Mouse (Mus musculus) cortical plate, adult 2 months (tissue): ENCODE measurements at regions not wholly inside any gene's neighbourhood (a gene's known extent, or its start where the extent isn't known, plus 50 kb on each side); places are given as distances from the start of the nearest gene placed in this dataset.

ENCODE experiments used
- CTCF ChIP-seq: fragments of 200-500 bp; IDR thresholded peaks from 2 replicates; pipeline ENCODE4 v1.5.1; 2011; ENCODE audit warnings: mild to moderate bottlenecking, control low read depth, low read length; ENCODE audit not compliant: insufficient read depth; ENCODE audit errors: extremely low read depth
- POLR2A ChIP-seq: fragments of 200-500 bp; IDR thresholded peaks from 2 replicates; pipeline ENCODE4 v1.6.1; 2011; ENCODE audit warnings: mild to moderate bottlenecking, low read length, control low read depth; ENCODE audit not compliant: insufficient read depth; ENCODE audit errors: extremely low read depth

GRCm38 (mm10) chr2:92840009-92840408, 74.9 kb upstream of the Syt13 start:
- TF ChIP-seq CTCF: peak; percentile 94
- no peak for TF ChIP-seq POLR2A
